Mouse (Mus musculus) stomach, postnatal 0 days (tissue): Measurements from ENCODE around the gene Ada. TPM values are rescaled to one million over a fixed set of nuclear protein-coding genes. Genes with fewer than 3 reads are reported as not detected.

ENCODE experiments used
- ATAC-seq: fragments of 200-750 bp; cut with Nextera tagmentation; 2 replicates; pipeline ENCODE4 v1.8.0; 2017; ENCODE audit not compliant: low FRiP score, low TSS enrichment
- DNase-seq: peaks from one replicate; pipeline ENCODE4 v3.0.0-alpha.2; 2016; ENCODE audit warnings: low spot score
- H3K27ac ChIP-seq: fragments of 300-500 bp; sonication (generic); replicated peaks from 2 replicates; pipeline ENCODE4 v1.5.1; 2014; ENCODE audit warnings: mild to moderate bottlenecking, control low read depth
- H3K27me3 ChIP-seq: fragments of 300-500 bp; sonication (generic); 2 replicates; pipeline ENCODE4 v1.6.1; 2014; ENCODE audit warnings: low read length; ENCODE audit not compliant: control insufficient read depth, insufficient read depth
- H3K36me3 ChIP-seq: fragments of 300-500 bp; sonication (generic); 2 replicates; pipeline ENCODE4 v1.6.1; 2014; ENCODE audit warnings: low read length, mixed read lengths; ENCODE audit not compliant: control insufficient read depth, insufficient read depth
- H3K4me1 ChIP-seq: fragments of 300-500 bp; sonication (generic); replicated peaks from 2 replicates; pipeline ENCODE4 v1.6.1; 2014; ENCODE audit warnings: antibody characterized with exemption; ENCODE audit not compliant: control insufficient read depth, insufficient read depth
- H3K4me2 ChIP-seq: fragments of 300-500 bp; sonication (generic); replicated peaks from 2 replicates; pipeline ENCODE4 v1.6.1; 2014; ENCODE audit warnings: low read depth, mild to moderate bottlenecking, control low read depth, moderate library complexity
- H3K4me3 ChIP-seq: fragments of 300-500 bp; sonication (generic); 2 replicates; pipeline ENCODE4 v1.5.1; 2014; ENCODE audit warnings: low read depth, low read length, control low read depth
- H3K9ac ChIP-seq: fragments of 300-500 bp; sonication (generic); 2 replicates; pipeline ENCODE4 v1.6.1; 2014; ENCODE audit warnings: mild to moderate bottlenecking, low read length, control low read depth, mixed read lengths
- H3K9me3 ChIP-seq: fragments of 300-500 bp; sonication (generic); 2 replicates; pipeline ENCODE4 v1.6.1; 2016; ENCODE audit warnings: low read length; ENCODE audit not compliant: control insufficient read depth
- CTCF ChIP-seq: IDR thresholded peaks from 2 replicates; pipeline ENCODE4 v1.5.1; 2016; ENCODE audit warnings: antibody characterized with exemption, low read depth, mild to moderate bottlenecking, moderate library complexity
- EP300 ChIP-seq: optimal IDR thresholded peaks from 2 replicates; pipeline ENCODE3; 2016; ENCODE audit warnings: antibody characterized with exemption
- WGBS: fragments of 180-500 bp; shearing (Covaris S2); extraction: QIAGEN DNeasy Blood & Tissue Kit; methylation state at CpG from one replicate; pipeline ENCODE4 v1.1.7; 2014; 5-methylcytosine and 5-hydroxymethylcytosine counted together
- polyA plus RNA-seq: library from polyadenylated mRNA; unstranded; fragments of >200 nt; fragmentation: Nextera tagmentation; extraction: Ambion mirVana; gene quantifications from 2 replicates; pipeline ENCODE4 v1.2.1, GENCODE M21; 2015

Gene Ada
- polyA plus RNA-seq, 1 experiment from 2014 or later: 13.6 TPM

GRCm38 (mm10) chr2:163783368-163783767, 33.3 kb upstream of the Ada start:
- no peak overlapping the region for H3K27ac ChIP-seq
- H3K4me3 ChIP-seq: no peak overlapping the region
- no peak for TF ChIP-seq EP300
- no peak for TF ChIP-seq CTCF
- H3K9ac ChIP-seq: no peak overlapping the region
- H3K9me3 ChIP-seq: no peaks in the 10 kb centered on the region
- H3K27me3 ChIP-seq: no peaks in the 10 kb centered on the region
- no peak for DNase-seq
- no peaks in the 10 kb centered on the region for H3K36me3 ChIP-seq
- ATAC-seq: no peak
- H3K4me1 ChIP-seq: no peaks in the 10 kb centered on the region
- WGBS: 75% methylated on average over 6 of the region's 6 CpGs
- H3K4me2 ChIP-seq: no peak overlapping the region

- WGBS: 68% methylated on average over 4 of the region's 4 CpGs
- Histone ChIP-seq H3K9me3 (no peaks in the 10 kb centered on the region), H3K4me3 (no peak overlapping the region), H3K27me3 (no peaks in the 10 kb centered on the region), H3K9ac (no peak overlapping the region), H3K27ac (no peak overlapping the region), H3K4me2 (no peak overlapping the region), H3K36me3 (no peaks in the 10 kb centered on the region), H3K4me1 (no peaks in the 10 kb centered on the region)
- ATAC-seq: no peak
- no peak for DNase-seq
- no peak for TF ChIP-seq EP300
- TF ChIP-seq CTCF: no peak
Measured at GRCm38 (mm10) chr2:163778896-163779295, 28.9 kb upstream of the Ada start.

GRCm38 (mm10) chr2:163777061-163777460, 27.0 kb upstream of the Ada start:
- no peak overlapping the region for H3K27ac ChIP-seq
- TF ChIP-seq CTCF: no peak
- TF ChIP-seq EP300: no peak
- no peaks in the 10 kb centered on the region for H3K9me3 ChIP-seq
- no peaks in the 10 kb centered on the region for H3K4me1 ChIP-seq
- DNase-seq (no peak), ATAC-seq (no peak)
- no peak overlapping the region for H3K4me2 ChIP-seq
- no peaks in the 10 kb centered on the region for H3K27me3 ChIP-seq
- H3K36me3 ChIP-seq: no peaks in the 10 kb centered on the region
- WGBS: 16% methylated on average over 2 of the region's 2 CpGs
- H3K4me3 ChIP-seq: no peak overlapping the region
- no peak overlapping the region for H3K9ac ChIP-seq

GRCm38 (mm10) chr2:163776661-163777060, 26.6 kb upstream of the Ada start:
- WGBS: 22% methylated on average over 13 of the region's 13 CpGs
- Histone ChIP-seq H3K9me3 (no peaks in the 10 kb centered on the region), H3K9ac (no peak overlapping the region), H3K27ac (no peak overlapping the region), H3K4me1 (no peaks in the 10 kb centered on the region), H3K36me3 (no peaks in the 10 kb centered on the region), H3K4me2 (no peak overlapping the region), H3K27me3 (no peaks in the 10 kb centered on the region), H3K4me3 (no peak overlapping the region)
- no peak for DNase-seq
- ATAC-seq: no peak
- TF ChIP-seq EP300: no peak
- no peak for TF ChIP-seq CTCF

GRCm38 (mm10) chr2:163770731-163771130, 20.7 kb upstream of the Ada start:
- H3K4me3 ChIP-seq: no peak overlapping the region
- H3K27me3 ChIP-seq: no peaks in the 10 kb centered on the region
- no peaks in the 10 kb centered on the region for H3K9me3 ChIP-seq
- WGBS: 76% methylated on average over 8 of the region's 8 CpGs
- TF ChIP-seq EP300 (no peak), CTCF (no peak)
- H3K4me2 ChIP-seq: no peak overlapping the region
- no peaks in the 10 kb centered on the region for H3K36me3 ChIP-seq
- no peaks in the 10 kb centered on the region for H3K4me1 ChIP-seq
- H3K27ac ChIP-seq: no peak overlapping the region
- DNase-seq (no peak), ATAC-seq (no peak)
- H3K9ac ChIP-seq: no peak overlapping the region

GRCm38 (mm10) chr2:163766890-163767289, 16.9 kb upstream of the Ada start:
- Histone ChIP-seq H3K4me1 (no peaks in the 10 kb centered on the region), H3K9ac (no peak overlapping the region), H3K27ac (no peak overlapping the region), H3K4me3 (no peak overlapping the region), H3K9me3 (no peaks in the 10 kb centered on the region), H3K27me3 (no peaks in the 10 kb centered on the region), H3K36me3 (no peaks in the 10 kb centered on the region), H3K4me2 (no peak overlapping the region)
- ATAC-seq (no peak), DNase-seq (no peak)
- TF ChIP-seq EP300: no peak
- TF ChIP-seq CTCF: no peak
- 62% methylated on average over 1 of the region's 1 CpGs for WGBS
